Mouse (Mus musculus): ENCODE data around the gene Tmem119.

The Tmem119 gene

GRCm38 (mm10) chr5:113818572-113818971, 18.3 kb upstream of the Tmem119 start:
- 73% methylated on average over 14 of the region's 14 CpGs for WGBS

- WGBS, result 19% methylated on average over 15 of the region's 15 CpGs
These were observed 15.4 kb upstream of the Tmem119 start for GRCm38 (mm10) chr5:113815638-113816152.

- WGBS, result 63% methylated on average over 11 of the region's 11 CpGs
These were observed 14.7 kb upstream of the Tmem119 start for GRCm38 (mm10) chr5:113815041-113815389.

- WGBS, result 45% methylated on average over 27 of the region's 27 CpGs
These were observed 14.1 kb upstream of the Tmem119 start for GRCm38 (mm10) chr5:113814111-113815040.

GRCm38 (mm10) chr5:113813608-113814007, 13.3 kb upstream of the Tmem119 start:
- WGBS, result 29% methylated on average over 9 of the region's 9 CpGs

- WGBS, result 90% methylated on average over 2 of the region's 2 CpGs
These were observed 12.3 kb upstream of the Tmem119 start for GRCm38 (mm10) chr5:113812638-113813037.

- 22% methylated on average over 11 of the region's 12 CpGs for WGBS
These were observed 11.6 kb upstream of the Tmem119 start for GRCm38 (mm10) chr5:113811824-113812420.

- 92% methylated on average over 4 of the region's 4 CpGs for WGBS
These were observed 9.8 kb upstream of the Tmem119 start for GRCm38 (mm10) chr5:113810111-113810510.

- 97% methylated on average over 2 of the region's 2 CpGs for WGBS
These were observed 7.9 kb upstream of the Tmem119 start for GRCm38 (mm10) chr5:113808177-113808576.

- 67% methylated on average over 9 of the region's 9 CpGs for WGBS
These were observed 7.4 kb upstream of the Tmem119 start for GRCm38 (mm10) chr5:113807712-113808111.

GRCm38 (mm10) chr5:113806414-113806813, 6.1 kb upstream of the Tmem119 start:
- WGBS, result 52% methylated on average over 10 of the region's 10 CpGs

GRCm38 (mm10) chr5:113805301-113805700, 5.0 kb upstream of the Tmem119 start:
- WGBS, result 86% methylated on average over 9 of the region's 9 CpGs

GRCm38 (mm10) chr5:113804395-113804966, 4.2 kb upstream of the Tmem119 start:
- 74% methylated on average over 7 of the region's 7 CpGs for WGBS

GRCm38 (mm10) chr5:113799691-113800090, 625 bp downstream of the Tmem119 start:
- WGBS, result 61% methylated on average over 5 of the region's 5 CpGs

GRCm38 (mm10) chr5:113798525-113798924, 1.8 kb downstream of the Tmem119 start:
- 86% methylated on average over 9 of the region's 9 CpGs for WGBS

- WGBS, result 29% methylated on average over 19 of the region's 19 CpGs
These were observed 3.0 kb downstream of the Tmem119 start for GRCm38 (mm10) chr5:113797149-113797882.

- 16% methylated on average over 13 of the region's 13 CpGs for WGBS
These were observed 3.7 kb downstream of the Tmem119 start for GRCm38 (mm10) chr5:113796401-113797148.

GRCm38 (mm10) chr5:113791197-113792095, 8.9 kb downstream of the Tmem119 start:
- 81% methylated on average over 16 of the region's 16 CpGs for WGBS

GRCm38 (mm10) chr5:113790453-113791196, 9.7 kb downstream of the Tmem119 start:
- WGBS, result 81% methylated on average over 11 of the region's 11 CpGs

Measured in cerebral cortex, adult 2 months (tissue).